Mouse (Mus musculus): ENCODE measurements at regions not wholly inside any gene's neighbourhood (a gene's known extent, or its start where the extent isn't known, plus 50 kb on each side); places are given as distances from the start of the nearest gene placed in this dataset.
A peak's percentile ranks its signal among the peaks of the same experiment; 100 is the strongest.

GRCm38 (mm10) chr10:21446641-21447040 is 69.5 kb downstream of the Aldh8a1 start:
- DNase-seq = no peak

- no peak for DNase-seq
Observed at GRCm38 (mm10) chr10:21448132-21448531, 71.0 kb downstream of the Aldh8a1 start.

- no peak for DNase-seq
Observed at GRCm38 (mm10) chr10:21448942-21449341, 71.9 kb downstream of the Aldh8a1 start.

GRCm38 (mm10) chr10:21452611-21453010 is 75.5 kb downstream of the Aldh8a1 start:
- DNase-seq = no peak

GRCm38 (mm10) chr10:21453527-21453926 is 76.4 kb downstream of the Aldh8a1 start:
- DNase-seq = no peak

- DNase-seq = no peak
Observed at GRCm38 (mm10) chr10:21454153-21454552, 77.1 kb downstream of the Aldh8a1 start.

GRCm38 (mm10) chr10:21454757-21455156 is 77.7 kb downstream of the Aldh8a1 start:
- no peak for DNase-seq

- no peak for DNase-seq
Observed at GRCm38 (mm10) chr10:21455863-21456262, 78.8 kb downstream of the Aldh8a1 start.

- no peak for DNase-seq
Observed at GRCm38 (mm10) chr10:21456359-21456758, 79.3 kb downstream of the Aldh8a1 start.

- no peak for DNase-seq
Observed at GRCm38 (mm10) chr10:21456991-21457390, 79.9 kb downstream of the Aldh8a1 start.

GRCm38 (mm10) chr10:21458608-21459007 is 81.5 kb downstream of the Aldh8a1 start:
- DNase-seq = no peak

GRCm38 (mm10) chr10:21460062-21460461 is 83.0 kb downstream of the Aldh8a1 start:
- DNase-seq = no peak

- no peak for DNase-seq
Observed at GRCm38 (mm10) chr10:21462915-21463314, 85.8 kb downstream of the Aldh8a1 start.

- DNase-seq = peak; percentile 61
Observed at GRCm38 (mm10) chr10:21465362-21465761, 88.3 kb downstream of the Aldh8a1 start.

- no peak for DNase-seq
Observed at GRCm38 (mm10) chr10:21465806-21466377, 88.8 kb downstream of the Aldh8a1 start.

GRCm38 (mm10) chr10:21467425-21468085 is 90.5 kb downstream of the Aldh8a1 start:
- no peak for DNase-seq

- no peak for DNase-seq
Observed at GRCm38 (mm10) chr10:21468421-21468820, 91.3 kb downstream of the Aldh8a1 start.

GRCm38 (mm10) chr10:21469961-21470360 is 92.9 kb downstream of the Aldh8a1 start:
- no peak for DNase-seq

GRCm38 (mm10) chr10:21470589-21470988 is 93.5 kb downstream of the Aldh8a1 start:
- DNase-seq = no peak

- DNase-seq = no peak
Observed at GRCm38 (mm10) chr10:21474242-21474641, 97.2 kb downstream of the Aldh8a1 start.

- DNase-seq = no peak
Observed at GRCm38 (mm10) chr10:21478004-21478403, 100.9 kb downstream of the Aldh8a1 start.

- no peak for DNase-seq
Observed at GRCm38 (mm10) chr10:21479403-21479802, 102.3 kb downstream of the Aldh8a1 start.

GRCm38 (mm10) chr10:21481255-21481654 is 104.2 kb downstream of the Aldh8a1 start:
- DNase-seq = no peak

- no peak for DNase-seq
Observed at GRCm38 (mm10) chr10:21482055-21482454, 105.0 kb downstream of the Aldh8a1 start.
